Mouse (Mus musculus) lung, embryonic 14.5 days (tissue): ENCODE measurements around the gene Rspo3. TPM values are rescaled to one million over a fixed set of nuclear protein-coding genes. Genes with fewer than 3 reads are reported as not detected.

Source experiments
- ATAC-seq: fragments of 200-750 bp; cut with Nextera tagmentation; 2 replicates; pipeline ENCODE4 v1.8.0; 2017; ENCODE audit warnings: mild to moderate bottlenecking, moderate TSS enrichment, moderate library complexity; ENCODE audit not compliant: insufficient read depth
- DNase-seq: peaks from one replicate; pipeline ENCODE4 v3.0.0-alpha.2; 2015
- H3K27ac ChIP-seq: fragments of 300-500 bp; sonication (generic); 2 replicates; pipeline ENCODE4 v1.5.1; 2014; ENCODE audit warnings: low read depth, mild to moderate bottlenecking, moderate library complexity
- H3K27me3 ChIP-seq: fragments of 300-500 bp; sonication (generic); 2 replicates; pipeline ENCODE4 v1.6.1; 2014; ENCODE audit warnings: low read length, control low read depth; ENCODE audit not compliant: insufficient read depth
- H3K36me3 ChIP-seq: fragments of 300-500 bp; sonication (generic); 2 replicates; pipeline ENCODE4 v1.6.1; 2014; ENCODE audit warnings: control low read depth; ENCODE audit not compliant: insufficient read depth
- H3K4me1 ChIP-seq: fragments of 300-500 bp; sonication (generic); 2 replicates; pipeline ENCODE4 v1.6.1; 2014; ENCODE audit warnings: antibody characterized with exemption, control low read depth; ENCODE audit not compliant: insufficient read depth
- H3K4me2 ChIP-seq: fragments of 300-500 bp; sonication (generic); 2 replicates; pipeline ENCODE4 v1.6.1; 2014; ENCODE audit warnings: mild to moderate bottlenecking
- H3K4me3 ChIP-seq: fragments of 300-500 bp; sonication (generic); 2 replicates; pipeline ENCODE4 v1.5.1; 2014; ENCODE audit warnings: low read depth, low read length
- H3K9ac ChIP-seq: fragments of 300-500 bp; sonication (generic); 2 replicates; pipeline ENCODE4 v1.6.1; 2014
- H3K9me3 ChIP-seq: fragments of 300-500 bp; sonication (generic); 2 replicates; pipeline ENCODE4 v1.6.1; 2016; ENCODE audit warnings: low read depth, low read length, control low read depth
- CTCF ChIP-seq: IDR thresholded peaks from 2 replicates; pipeline ENCODE4 v1.5.1; 2016; ENCODE audit warnings: antibody characterized with exemption, low read depth
- WGBS: fragments of 180-500 bp; shearing (Covaris S2); extraction: QIAGEN DNeasy Blood & Tissue Kit; methylation state at CpG from one replicate; pipeline ENCODE4 v1.1.7; 2014; 5-methylcytosine and 5-hydroxymethylcytosine counted together
- polyA plus RNA-seq: library from polyadenylated mRNA; unstranded; fragments of >200 nt; fragmentation: Nextera tagmentation; extraction: Ambion mirVana; gene quantifications from 2 replicates; pipeline ENCODE4 v1.2.1, GENCODE M21; 2014

Gene Rspo3
- polyA plus RNA-seq, 1 experiment from 2014 or later, result 1.4 TPM

DNA sequence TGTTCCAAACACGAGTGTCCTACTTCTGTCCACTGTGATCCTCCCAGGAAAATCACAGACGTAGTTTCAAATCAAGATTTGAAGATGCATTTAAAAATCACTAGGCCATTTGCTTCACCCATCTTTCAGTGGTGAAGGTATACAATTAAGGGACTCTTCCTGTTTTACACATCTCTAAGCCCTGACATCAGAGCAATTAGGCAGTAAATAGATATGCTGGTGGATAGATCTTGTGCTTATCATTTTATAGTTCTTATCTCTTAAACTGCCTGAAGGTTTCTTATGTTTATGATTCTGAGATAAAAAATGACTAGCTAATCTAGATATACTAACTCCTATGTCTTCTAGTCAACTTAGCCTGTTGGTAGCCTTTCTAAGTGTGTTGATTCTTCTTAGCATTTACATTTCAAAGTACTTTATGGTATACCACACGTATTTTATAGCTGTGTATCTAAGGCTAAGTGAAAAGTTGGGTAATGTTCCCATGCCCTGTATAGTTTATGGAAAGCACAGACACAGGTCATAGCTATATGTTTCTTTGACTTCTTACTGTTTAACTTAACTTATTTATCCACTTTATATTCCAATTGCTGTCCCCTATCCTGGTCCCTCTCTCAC lies 38.4 kb downstream of the Rspo3 start:
- H3K9ac ChIP-seq, result no peak overlapping the region
- TF ChIP-seq CTCF, result no peak
- ATAC-seq (no peak), DNase-seq (no peak)
- 66% methylated on average over 3 of the region's 3 CpGs for WGBS
- H3K36me3 ChIP-seq, result no peaks in the 10 kb centered on the region
- no peak overlapping the region for H3K4me3 ChIP-seq
- no peaks in the 10 kb centered on the region for H3K9me3 ChIP-seq
- H3K27ac ChIP-seq, result no peak overlapping the region
- H3K4me1 ChIP-seq, result no peaks in the 10 kb centered on the region
- no peak overlapping the region for H3K4me2 ChIP-seq
- no peaks in the 10 kb centered on the region for H3K27me3 ChIP-seq

DNA sequence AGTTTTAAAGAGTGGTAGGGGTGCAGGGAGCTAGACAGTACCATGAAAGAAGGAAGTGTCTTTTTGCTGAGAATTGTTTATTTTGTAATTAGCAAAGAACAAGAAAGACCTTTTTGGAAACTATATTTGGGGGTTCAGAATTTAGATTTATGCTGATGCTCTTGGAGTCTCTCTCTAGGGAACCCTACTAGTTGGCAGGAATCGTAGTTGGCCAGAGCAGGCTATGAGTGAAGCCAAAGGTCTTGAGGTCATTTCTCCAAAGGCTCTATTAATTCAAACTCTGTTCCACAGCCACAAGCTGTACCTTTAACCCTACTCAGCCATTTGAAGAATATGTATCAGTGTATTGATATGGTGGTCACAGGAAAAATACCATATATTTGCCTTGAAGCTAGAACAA lies 41.7 kb downstream of the Rspo3 start:
- Histone ChIP-seq H3K4me3 (no peak overlapping the region), H3K9ac (no peak overlapping the region), H3K4me2 (no peak overlapping the region), H3K36me3 (no peaks in the 10 kb centered on the region), H3K27me3 (no peaks in the 10 kb centered on the region), H3K4me1 (no peaks in the 10 kb centered on the region), H3K9me3 (no peaks in the 10 kb centered on the region), H3K27ac (no peak overlapping the region)
- TF ChIP-seq CTCF, result no peak
- 67% methylated on average over 1 of the region's 1 CpGs for WGBS
- DNase-seq (no peak), ATAC-seq (no peak)

DNA sequence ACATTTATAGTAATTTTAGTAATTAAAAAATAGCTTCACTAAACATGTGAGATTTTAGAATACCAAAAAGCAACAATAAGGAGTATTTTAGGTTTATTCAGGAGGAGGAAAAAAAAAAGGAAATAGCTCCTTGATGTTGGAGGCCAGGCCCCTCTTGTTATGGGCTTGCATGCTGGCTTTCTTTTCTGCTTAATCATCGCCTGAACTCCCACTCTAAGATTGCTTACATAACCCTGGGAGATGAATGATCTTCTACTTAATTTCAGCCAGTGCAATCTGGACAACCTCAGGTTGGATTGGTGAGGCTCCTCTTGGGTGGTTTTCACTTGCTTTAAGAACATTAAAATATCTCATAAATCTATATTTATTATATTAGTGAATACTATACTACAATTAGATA lies 54.7 kb downstream of the Rspo3 start:
- H3K9ac ChIP-seq, result no peak overlapping the region

GRCm38 (mm10) chr10:29479401-29479800 lies 56.3 kb downstream of the Rspo3 start:
- Histone ChIP-seq H3K27ac (no peak overlapping the region), H3K9me3 (no peaks in the 10 kb centered on the region), H3K4me1 (no peaks in the 10 kb centered on the region), H3K36me3 (no peaks in the 10 kb centered on the region), H3K4me3 (no peak overlapping the region), H3K4me2 (no peak overlapping the region), H3K9ac (no peak overlapping the region), H3K27me3 (no peaks in the 10 kb centered on the region)
- no peak for TF ChIP-seq CTCF
- no peak for ATAC-seq
- WGBS, result 50% methylated on average over 3 of the region's 3 CpGs
- DNase-seq, result no peak

More for the DNA sequence above, 54.7 kb downstream of the Rspo3 start:
- Histone ChIP-seq H3K4me3 (no peak overlapping the region), H3K4me1 (no peaks in the 10 kb centered on the region), H3K9me3 (no peaks in the 10 kb centered on the region), H3K4me2 (no peak overlapping the region), H3K27me3 (no peaks in the 10 kb centered on the region), H3K27ac (no peak overlapping the region), H3K36me3 (no peaks in the 10 kb centered on the region)
- DNase-seq, result no peak
- no peak for TF ChIP-seq CTCF
- no peak for ATAC-seq
- 26% methylated on average over 1 of the region's 1 CpGs for WGBS

GRCm38 (mm10) chr10:29470454-29470853 lies 65.2 kb downstream of the Rspo3 start:
- H3K9me3 ChIP-seq, result no peaks in the 10 kb centered on the region
- ATAC-seq, result no peak

GRCm38 (mm10) chr10:29460100-29460499 lies 75.6 kb downstream of the Rspo3 start:
- no peaks in the 10 kb centered on the region for H3K27me3 ChIP-seq
- no peaks in the 10 kb centered on the region for H3K36me3 ChIP-seq
- H3K27ac ChIP-seq, result no peak overlapping the region
- no peak for ATAC-seq
- no peaks in the 10 kb centered on the region for H3K9me3 ChIP-seq
- 48% methylated on average over 3 of the region's 3 CpGs for WGBS
- no peak overlapping the region for H3K4me3 ChIP-seq
- no peak overlapping the region for H3K4me2 ChIP-seq
- peak; percentile 28 for DNase-seq
- no peak overlapping the region for H3K9ac ChIP-seq
- no peaks in the 10 kb centered on the region for H3K4me1 ChIP-seq
- TF ChIP-seq CTCF, result no peak

More at GRCm38 (mm10) chr10:29470454-29470853, 65.2 kb downstream of the Rspo3 start:
- H3K36me3 ChIP-seq, result no peaks in the 10 kb centered on the region
- 48% methylated on average over 5 of the region's 5 CpGs for WGBS
- H3K4me2 ChIP-seq, result no peak overlapping the region
- H3K27ac ChIP-seq, result no peak overlapping the region
- no peak overlapping the region for H3K9ac ChIP-seq
- no peaks in the 10 kb centered on the region for H3K4me1 ChIP-seq
- no peak overlapping the region for H3K4me3 ChIP-seq
- no peak for DNase-seq
- H3K27me3 ChIP-seq, result no peaks in the 10 kb centered on the region
- TF ChIP-seq CTCF, result no peak

GRCm38 (mm10) chr10:29459632-29460031 lies 76.0 kb downstream of the Rspo3 start:
- no peak overlapping the region for H3K4me2 ChIP-seq
- no peaks in the 10 kb centered on the region for H3K27me3 ChIP-seq
- no peaks in the 10 kb centered on the region for H3K36me3 ChIP-seq
- H3K4me1 ChIP-seq, result no peaks in the 10 kb centered on the region
- no peak overlapping the region for H3K9ac ChIP-seq
- H3K4me3 ChIP-seq, result no peak overlapping the region
- ATAC-seq (no peak), DNase-seq (peak; percentile 52)
- no peaks in the 10 kb centered on the region for H3K9me3 ChIP-seq
- TF ChIP-seq CTCF, result no peak
- 76% methylated on average over 2 of the region's 2 CpGs for WGBS
- H3K27ac ChIP-seq, result no peak overlapping the region
